8 mouse cellular contexts compared by ENCODE assay signal in genomic region chr4:140439856-140440255, GRCm38 (mm10).
DNase-seq lines count a peak whose midpoint lies in the region; ATAC-seq and TF ChIP-seq lines count a peak whose summit lies in the region.

No protein-coding gene starts in this region.

- 24% methylated on average over 3 of the region's 3 CpGs for WGBS in hindbrain, embryonic 10.5 days
- WGBS in hindbrain, embryonic 16.5 days: 16% methylated on average over 3 of the region's 3 CpGs
- WGBS in forebrain, embryonic 15.5 days: 25% methylated on average over 3 of the region's 3 CpGs

- H3K4me2 ChIP-seq in hindbrain, embryonic 16.5 days (ENCODE audit: low read length): no peak overlapping the region
- H3K4me2 ChIP-seq in myocyte (ENCODE audit: low read depth): no peak overlapping the region
- no peak overlapping the region for H3K4me2 ChIP-seq in forebrain, embryonic 15.5 days (replicated peaks)

- DNase-seq in hindbrain, embryonic 10.5 days (ENCODE audit: low spot score): peak; percentile 60
- peak; percentile 77 for DNase-seq in R1 (ENCODE audit: low read depth, low spot score)
- peak; percentile 84 for DNase-seq in forelimb bud, embryonic 11.5 days (ENCODE audit: low read depth, low spot score)
- no peak for DNase-seq in T-cell, adult 2 months (ENCODE audit: low spot score)
- DNase-seq in left cerebral cortex, postnatal 4 days: no peak

- peaks cover 12% of the 10 kb centered on the region for H3K4me1 ChIP-seq in hindbrain, embryonic 10.5 days (replicated peaks)
- H3K4me1 ChIP-seq in hindbrain, embryonic 16.5 days (ENCODE audit: control insufficient read depth, insufficient read depth, low read depth, low read length): peaks cover 2% of the 10 kb centered on the region; the same call in 1 of the 2 replicates
- H3K4me1 ChIP-seq in forebrain, embryonic 15.5 days: peaks cover 5% of the 10 kb centered on the region

- intact Hi-C loops in left cerebral cortex, postnatal 4 days (cut with DNase I): no loop called here

- H3K9me3 ChIP-seq in hindbrain, embryonic 10.5 days: no peaks in the 10 kb centered on the region
- H3K9me3 ChIP-seq in hindbrain, embryonic 16.5 days (ENCODE audit: control insufficient read depth, low read length): no peaks in the 10 kb centered on the region
- H3K9me3 ChIP-seq in forebrain, embryonic 15.5 days: no peaks in the 10 kb centered on the region

- no peak for ATAC-seq in hindbrain, embryonic 16.5 days
- ATAC-seq in forebrain, embryonic 15.5 days (replicated peaks): no peak

- no peak overlapping the region for H3ac ChIP-seq in myocyte (ENCODE audit: control insufficient read depth, insufficient read length)

- no peak overlapping the region for H3K4me3 ChIP-seq in hindbrain, embryonic 10.5 days
- H3K4me3 ChIP-seq in hindbrain, embryonic 16.5 days (ENCODE audit: low read length): no peak overlapping the region
- H3K4me3 ChIP-seq in myocyte: no peak overlapping the region
- H3K4me3 ChIP-seq in forebrain, embryonic 15.5 days: no peak overlapping the region

- H3K79me2 ChIP-seq in myocyte (ENCODE audit: control insufficient read depth, insufficient read depth): no peaks in the 10 kb centered on the region

- no peak overlapping the region for H3K27ac ChIP-seq in hindbrain, embryonic 10.5 days
- no peak overlapping the region for H3K27ac ChIP-seq in hindbrain, embryonic 16.5 days (ENCODE audit: low read depth, low read length)
- no peak overlapping the region for H3K27ac ChIP-seq in forebrain, embryonic 15.5 days (replicated peaks)

- H3K27me3 ChIP-seq in hindbrain, embryonic 10.5 days (ENCODE audit: insufficient read depth, poor library complexity, severe bottlenecking): no peaks in the 10 kb centered on the region
- no peaks in the 10 kb centered on the region for H3K27me3 ChIP-seq in hindbrain, embryonic 16.5 days (replicated peaks; ENCODE audit: control insufficient read depth, insufficient read depth, low read length)
- H3K27me3 ChIP-seq in myocyte (ENCODE audit: control insufficient read depth, insufficient read depth, insufficient read length): peaks cover 7% of the 10 kb centered on the region
- H3K27me3 ChIP-seq in forebrain, embryonic 15.5 days: no peaks in the 10 kb centered on the region

- H3K9ac ChIP-seq in hindbrain, embryonic 16.5 days (ENCODE audit: low read depth, low read length): no peak overlapping the region
- H3K9ac ChIP-seq in forebrain, embryonic 15.5 days (replicated peaks): no peak overlapping the region

- no peak for TF ChIP-seq POLR2A in myocyte (IDR thresholded peaks at IDR 0.05; ENCODE audit: insufficient read length, low read depth)

- H3K36me3 ChIP-seq in hindbrain, embryonic 10.5 days: no peaks in the 10 kb centered on the region
- H3K36me3 ChIP-seq in hindbrain, embryonic 16.5 days (ENCODE audit: control insufficient read depth, insufficient read depth, low read length): no peaks in the 10 kb centered on the region
- H3K36me3 ChIP-seq in myocyte (ENCODE audit: control insufficient read depth, insufficient read depth): no peaks in the 10 kb centered on the region
- no peaks in the 10 kb centered on the region for H3K36me3 ChIP-seq in forebrain, embryonic 15.5 days

TF ChIP-seq in myocyte, 11 proteins besides CTCF, POLR2A, EP300 and RAD21:
- TF ChIP-seq E2F4 (IDR thresholded peaks at IDR 0.05; ENCODE audit: insufficient read depth) (no peak), TCF3 (IDR thresholded peaks at IDR 0.05; ENCODE audit: insufficient read length, low read depth) (no peak), SRF (IDR thresholded peaks at IDR 0.05; ENCODE audit: control insufficient read depth, insufficient read length, low read depth) (no peak), MYOD1 (IDR thresholded peaks at IDR 0.05; ENCODE audit: control insufficient read depth in 1 of 3, insufficient read length in 2 of 3, low read depth in 2 of 3) (peak in 2 of 3 experiments; percentile 37 to 60), REST (IDR thresholded peaks at IDR 0.05; ENCODE audit: insufficient read depth, insufficient read length) (peak; percentile 95), MYOG (IDR thresholded peaks at IDR 0.05; ENCODE audit: control insufficient read depth in 1 of 3, insufficient read depth in 1 of 3, insufficient read length in 2 of 3, low read depth in 2 of 3) (peak in 1 of 3 experiments; percentile 49)

Comparison
In these comparisons a context has a peak if more than half of its experiments do, and no peak if none do; other contexts are left out.
1. DNase-seq: peak in hindbrain, embryonic 10.5 days (single experiment), R1 (single experiment) and forelimb bud, embryonic 11.5 days (single experiment); none in T-cell, adult 2 months (single experiment) and left cerebral cortex, postnatal 4 days (single experiment).